Mouse (Mus musculus): ENCODE measurements around the gene Adrm1.
A peak's percentile ranks its signal among the peaks of the same experiment; 100 is the strongest.

Adrm1 gene

DNA sequence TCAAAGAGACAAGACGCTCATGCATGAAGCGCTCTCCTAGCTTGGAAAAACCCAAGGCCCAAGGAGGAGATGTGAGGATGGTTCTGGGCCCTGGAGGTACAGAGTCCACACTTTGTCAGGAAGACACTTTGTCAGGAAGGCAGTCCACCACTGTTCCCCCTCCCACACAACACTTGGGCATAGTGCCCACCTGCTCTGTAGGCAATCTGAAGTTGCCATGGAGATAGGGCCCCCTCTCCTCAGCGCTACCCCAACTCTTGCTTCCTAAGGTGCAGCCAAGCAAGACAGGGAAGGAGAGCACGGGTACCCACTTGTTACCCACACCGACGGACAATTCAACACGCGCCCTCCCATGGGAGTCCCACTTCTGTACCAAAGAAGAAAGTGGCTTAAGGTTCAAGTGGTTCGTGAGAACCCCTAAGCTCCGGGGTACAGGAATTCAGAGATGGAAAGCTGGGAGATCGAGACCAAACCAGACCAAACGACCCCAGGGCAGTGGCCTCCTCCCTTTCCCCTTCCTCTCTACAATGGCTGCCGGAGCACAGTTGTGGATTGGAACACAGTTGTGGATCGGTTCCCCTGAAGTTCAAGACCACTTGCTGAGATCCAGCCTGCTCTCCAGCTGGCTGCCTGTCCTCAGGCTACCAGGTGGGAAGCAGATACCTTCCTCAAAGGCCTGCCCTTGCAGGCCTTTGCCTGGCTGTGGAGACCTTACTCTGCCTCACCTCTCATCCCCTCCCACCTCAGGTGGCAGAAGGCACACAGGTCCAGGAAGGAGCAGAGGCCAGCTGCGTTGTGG is 48.1 kb downstream of the Adrm1 start:
- no peak for DNase-seq

DNA sequence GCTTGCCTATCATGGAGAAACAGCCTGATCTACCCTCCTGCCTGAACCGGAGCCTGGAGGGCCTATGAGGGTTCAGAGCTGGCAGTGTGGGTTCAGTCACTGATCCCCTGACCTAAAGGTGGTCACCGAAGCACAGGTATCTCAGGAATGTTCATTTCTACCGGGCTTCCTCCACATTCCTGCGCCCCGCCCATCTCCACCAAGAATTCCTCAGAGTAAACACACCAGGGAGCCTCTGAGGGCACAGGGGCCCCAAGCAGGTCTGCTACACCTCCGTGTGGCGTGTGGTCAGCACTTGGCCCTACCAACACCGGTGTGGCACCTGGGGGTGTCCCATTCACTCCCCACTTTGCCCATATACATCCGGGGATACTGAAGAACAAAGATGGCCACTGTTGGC is 48.9 kb downstream of the Adrm1 start:
- no peak for DNase-seq

DNA sequence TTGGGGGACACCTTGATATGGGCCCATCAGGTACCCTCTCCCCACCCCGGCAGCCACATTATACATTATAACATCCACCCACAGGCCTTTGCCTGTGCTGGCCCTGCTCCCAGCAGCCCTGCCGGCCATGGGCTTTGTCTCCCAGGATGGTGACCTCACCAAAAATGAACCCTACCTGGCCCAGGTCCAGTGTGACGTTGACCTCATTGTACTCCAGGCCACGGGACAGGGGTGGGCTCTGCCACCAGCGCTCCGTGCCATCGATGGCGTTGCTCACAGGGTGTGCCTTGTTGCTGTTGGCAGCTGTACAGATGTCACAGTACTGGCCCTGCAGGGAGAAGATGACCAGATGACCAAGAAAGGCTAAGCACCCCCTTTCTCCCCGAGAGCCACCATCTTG is 49.8 kb downstream of the Adrm1 start:
- DNase-seq, result no peak

DNA sequence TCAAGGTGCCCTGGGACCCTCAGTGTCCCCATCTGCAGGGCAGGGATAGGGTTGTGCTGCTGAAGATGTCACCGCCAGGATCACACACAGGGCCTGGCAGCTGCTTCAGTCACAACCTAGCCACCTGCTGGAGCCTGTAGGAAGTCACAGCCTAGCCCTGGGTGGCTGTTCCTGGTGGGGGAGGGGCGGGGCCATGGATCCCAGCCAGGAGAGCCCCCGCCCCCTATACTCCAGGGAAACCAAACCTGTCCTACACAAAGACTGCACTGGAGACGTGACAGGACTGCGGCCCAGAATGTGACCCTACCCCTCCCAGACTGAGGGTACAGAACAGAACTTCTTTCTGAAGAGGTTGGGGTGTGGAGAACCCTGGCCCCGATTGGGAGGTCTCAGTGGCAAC is 51.0 kb downstream of the Adrm1 start:
- peak; percentile 61 for DNase-seq

DNA sequence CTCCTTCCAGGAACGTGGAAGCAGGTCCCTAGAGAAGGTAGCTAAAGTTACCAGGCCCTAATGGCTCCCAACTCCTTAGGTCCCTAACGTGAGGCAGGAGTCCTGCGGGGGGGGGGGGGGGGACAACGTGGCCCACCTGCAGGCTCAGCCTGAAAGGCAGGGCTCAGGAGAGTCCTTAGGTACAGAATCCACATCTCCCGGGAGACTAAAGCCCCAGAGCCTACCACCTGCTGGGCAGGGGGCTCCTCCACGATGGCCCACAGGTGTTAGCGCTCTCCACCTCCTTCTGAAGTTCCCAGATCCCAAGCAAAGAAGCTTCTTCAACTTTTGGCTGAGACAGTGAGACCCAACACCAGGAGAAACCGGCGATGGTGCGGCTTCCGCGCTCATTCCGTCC is 53.4 kb downstream of the Adrm1 start:
- DNase-seq, result no peak

DNA sequence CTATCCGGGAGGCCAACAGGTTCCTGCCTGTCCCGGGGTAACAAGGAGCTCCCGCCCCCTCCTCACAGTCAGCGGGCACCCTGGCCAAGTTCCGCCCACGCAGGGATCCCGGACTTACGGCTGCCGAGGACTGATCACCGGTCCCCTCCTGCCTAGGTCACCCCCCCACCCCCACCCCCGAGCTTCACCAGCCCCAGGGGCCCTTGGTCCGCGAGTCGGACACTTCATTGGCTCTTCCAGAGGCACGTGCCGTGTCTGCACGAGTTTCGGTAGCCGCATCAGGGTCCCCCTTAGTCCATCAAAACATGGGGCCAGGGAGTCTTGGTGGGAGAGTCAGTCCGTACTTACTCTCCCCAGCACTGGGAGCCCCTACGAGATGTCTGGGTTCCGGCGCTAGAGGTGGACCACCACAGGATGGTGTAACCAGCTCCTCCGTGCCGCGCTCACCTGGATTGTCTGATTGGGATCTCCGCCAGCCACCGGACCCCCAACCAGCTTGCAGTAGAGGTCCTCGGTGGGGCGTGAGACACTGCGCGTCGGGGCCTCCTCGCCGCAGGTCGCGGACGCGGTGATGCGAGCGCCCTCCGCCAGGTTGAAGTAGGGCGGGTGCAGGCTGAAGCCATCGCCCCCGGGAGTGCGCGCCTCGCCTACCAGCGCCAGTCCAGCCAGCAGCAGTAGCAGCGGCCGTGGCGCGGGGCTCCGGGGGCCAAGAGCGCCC is 53.9 kb downstream of the Adrm1 start:
- DNase-seq, result peak; percentile 64

All from embryo, embryonic 11 days (tissue).